ENCODE assay signal across 8 mouse cellular contexts in the genomic region with DNA sequence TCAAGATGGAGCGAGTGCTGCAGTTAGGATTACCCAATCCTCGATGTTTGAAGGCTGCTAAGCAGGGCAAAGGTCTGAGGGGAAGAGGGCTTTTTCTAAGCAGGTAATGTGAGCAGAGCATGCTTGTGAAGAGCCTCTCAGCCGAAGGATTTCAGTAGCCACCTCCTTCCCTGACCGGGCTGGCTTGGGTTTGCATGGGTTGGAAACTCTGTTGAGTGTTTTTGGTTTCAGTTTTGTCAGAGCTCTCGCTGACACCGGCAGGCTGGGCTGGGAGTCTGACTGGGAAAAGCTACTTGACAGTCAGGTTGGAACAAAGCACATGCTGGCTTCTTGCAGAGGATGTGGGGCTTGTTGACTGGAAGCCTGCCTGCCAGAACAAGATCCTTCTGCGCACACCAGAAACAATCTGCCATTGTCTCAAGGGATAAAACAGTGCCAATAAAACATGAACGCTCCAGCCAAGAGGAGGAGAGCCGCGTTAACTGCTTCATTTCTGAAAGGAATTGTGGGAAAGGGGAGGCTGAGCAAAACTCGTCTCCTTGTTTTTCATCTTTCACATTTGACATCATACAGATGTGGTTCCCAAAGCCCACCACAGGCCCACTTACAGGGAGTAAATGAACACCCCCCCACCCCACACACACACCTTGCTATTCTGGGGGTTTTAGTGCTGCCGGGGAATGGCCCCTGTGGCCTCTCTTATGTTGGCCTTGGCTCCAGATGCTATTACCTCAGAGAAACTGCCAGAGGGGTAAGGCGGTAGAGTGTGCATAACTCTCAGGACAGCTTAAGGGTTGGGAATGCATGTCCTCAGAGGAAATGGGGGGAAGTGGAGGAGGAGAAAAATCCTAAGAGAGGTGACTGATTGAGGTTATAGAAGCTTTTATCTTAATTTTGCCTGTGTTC.
DNase-seq lines count a peak whose midpoint lies in the region; ATAC-seq and TF ChIP-seq lines count a peak whose summit lies in the region.

No protein-coding gene starts in this region.

- no peak overlapping the region for H3K27ac ChIP-seq in liver, embryonic 14.5 days
- H3K27ac ChIP-seq in neural tube, embryonic 11.5 days (ENCODE audit: low read depth, low read length): 0 out of 2 replicates have a peak overlapping the region, but pooled peaks have one; percentile 49

- no peaks in the 10 kb centered on the region for H3K36me3 ChIP-seq in liver, embryonic 14.5 days (replicated peaks; ENCODE audit: control insufficient read depth, insufficient read depth, low read depth)
- H3K36me3 ChIP-seq in neural tube, embryonic 11.5 days (ENCODE audit: control insufficient read depth, insufficient read depth, low read length): no peaks in the 10 kb centered on the region

- ATAC-seq in liver, embryonic 14.5 days (ENCODE audit: insufficient read depth): no peak
- peak; percentile 28; the same call in 1 of the 2 replicates for ATAC-seq in neural tube, embryonic 11.5 days (ENCODE audit: insufficient read depth, low FRiP score, low TSS enrichment)

- 2% methylated on average over 13 of the region's 13 CpGs for WGBS in large intestine, adult 2 months
- WGBS in liver, embryonic 14.5 days (ENCODE audit: insufficient replicate concordance): 27% methylated on average over 13 of the region's 13 CpGs
- 34% methylated on average over 13 of the region's 13 CpGs for WGBS in neural tube, embryonic 11.5 days

- H3K4me1 ChIP-seq in liver, embryonic 14.5 days (replicated peaks; ENCODE audit: control insufficient read depth in 2 of 2, insufficient read depth in 2 of 2, low read length in 1 of 2): peaks cover 0 to 5% of the 10 kb centered on the region in 2 experiments; a peak in 1 of 4 replicates
- H3K4me1 ChIP-seq in neural tube, embryonic 11.5 days (ENCODE audit: control insufficient read depth, insufficient read depth, low read length): 0 out of 2 replicates have a peak, but pooled peaks cover 5% of the 10 kb centered on the region

- H3K9me3 ChIP-seq in liver, embryonic 14.5 days (ENCODE audit: control insufficient read depth, low read length): no peaks in the 10 kb centered on the region
- H3K9me3 ChIP-seq in neural tube, embryonic 11.5 days (ENCODE audit: control insufficient read depth, low read length): 0 out of 2 replicates have a peak, but pooled peaks cover 3% of the 10 kb centered on the region

- TF ChIP-seq CTCF in liver, embryonic 14.5 days (IDR thresholded peaks at IDR 0.05; ENCODE audit: low read depth): no peak

- H3K27me3 ChIP-seq in liver, embryonic 14.5 days (ENCODE audit: control insufficient read depth, insufficient read depth, low read length): no peaks in the 10 kb centered on the region
- no peaks in the 10 kb centered on the region for H3K27me3 ChIP-seq in neural tube, embryonic 11.5 days (ENCODE audit: control insufficient read depth, insufficient read depth, low read length)

- DNase-seq in MN1 (ENCODE audit: low spot score): peak; percentile 73
- peak; percentile 65 for DNase-seq in cerebellum, adult 8-10 months
- peak; percentile 53 for DNase-seq in forelimb bud, embryonic 11.5 days (ENCODE audit: low read depth, low spot score)
- DNase-seq in heart, postnatal 25 days (ENCODE audit: low spot score): peak; percentile 81
- peak; percentile 53 for DNase-seq in large intestine, adult 2 months (ENCODE audit: low read depth, low spot score)
- no peak for DNase-seq in liver, embryonic 14.5 days (ENCODE audit: low read depth in 3 of 3, low spot score in 3 of 3)
- DNase-seq in neural tube, embryonic 11.5 days (ENCODE audit: low spot score): peak; percentile 28
- peak; percentile 6 for DNase-seq in thymus, postnatal 25 days

- peak overlapping the region; percentile 40 for H3K4me2 ChIP-seq in liver, embryonic 14.5 days (ENCODE audit: low read depth)
- H3K4me2 ChIP-seq in neural tube, embryonic 11.5 days (ENCODE audit: low read depth): peak overlapping the region; percentile 35

- no peak overlapping the region for H3K9ac ChIP-seq in liver, embryonic 14.5 days (replicated peaks)
- peak overlapping the region; percentile 22 for H3K9ac ChIP-seq in neural tube, embryonic 11.5 days (ENCODE audit: low read length)

- H3K4me3 ChIP-seq in liver, embryonic 14.5 days (ENCODE audit: insufficient read depth in 1 of 2, low read depth in 2 of 2, low read length in 2 of 2): peak overlapping the region; percentile 19 to 46; a peak in 3 of 4 replicates
- H3K4me3 ChIP-seq in neural tube, embryonic 11.5 days (ENCODE audit: low read depth, low read length): no peak overlapping the region

- no peak for TF ChIP-seq EP300 in liver, embryonic 14.5 days (IDR thresholded peaks at IDR 0.05; ENCODE audit: low read depth)

- intact Hi-C loops in heart, postnatal 25 days (cut with DNase I): loop anchor here (10.0 kb wide), 1 partner anchor 406 kb away; no protein-coding TSS in a partner anchor

Comparison
In these comparisons a context has a peak if more than half of its experiments do, and no peak if none do; other contexts are left out.
1. DNase-seq: peak in MN1 (single experiment), cerebellum, adult 8-10 months (single experiment), forelimb bud, embryonic 11.5 days (single experiment), heart, postnatal 25 days (single experiment), large intestine, adult 2 months (single experiment), neural tube, embryonic 11.5 days (single experiment) and thymus, postnatal 25 days (single experiment); none in liver, embryonic 14.5 days (0 of 3).